Mouse (Mus musculus): ENCODE results near the gene Thsd4. TPM values are rescaled to one million over a fixed set of nuclear protein-coding genes. Genes with fewer than 3 reads are reported as not detected.

Gene Thsd4
- polyA plus RNA-seq, 1 experiment = 1.9 TPM

DNA sequence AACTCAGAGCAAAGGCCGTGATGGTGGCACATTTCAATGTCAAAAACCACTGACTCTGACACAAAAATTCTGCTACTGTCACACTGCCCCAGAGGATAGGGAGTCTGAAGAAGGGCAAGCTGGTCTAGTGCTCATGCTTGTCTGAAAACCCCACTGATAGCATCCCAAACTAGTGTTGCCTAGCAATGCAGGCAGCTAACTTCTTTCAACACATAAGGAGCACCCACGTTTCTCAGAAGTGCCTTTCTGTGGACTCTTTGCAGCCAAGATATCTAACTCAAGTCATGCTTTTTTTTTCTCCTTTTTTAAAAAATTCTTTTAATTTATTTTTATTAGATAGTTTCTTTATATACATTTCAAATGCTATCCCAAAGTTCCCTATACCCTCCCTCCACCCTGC lies 321.4 kb downstream of the Thsd4 start:
- no peak for TF ChIP-seq POLR2A (IDR thresholded peaks at IDR 0.05; ENCODE audit: insufficient read depth, low read length)
- TF ChIP-seq CTCF (IDR thresholded peaks at IDR 0.05; ENCODE audit: low read depth, low read length) = no peak
- TF ChIP-seq EP300 (IDR thresholded peaks at IDR 0.05; ENCODE audit: insufficient read depth, low read depth, low read length) = no peak
- no peaks in the 10 kb centered on the region for H3K4me1 ChIP-seq (ENCODE audit: control insufficient read depth, insufficient read depth, low read length)
- no peak overlapping the region for H3K9ac ChIP-seq (ENCODE audit: low read depth, poor library complexity, severe bottlenecking)
- no peak overlapping the region for H3K27ac ChIP-seq (ENCODE audit: insufficient read depth, low read length)
- no peaks in the 10 kb centered on the region for H3K27me3 ChIP-seq (ENCODE audit: control insufficient read depth, insufficient read depth, low read length, poor library complexity, severe bottlenecking)
- H3K9me3 ChIP-seq (replicated peaks; ENCODE audit: control insufficient read depth, insufficient read depth, low read length, poor library complexity, severe bottlenecking) = peaks cover 2% of the 10 kb centered on the region; the same call in 1 of the 2 replicates
- no peaks in the 10 kb centered on the region for H3K36me3 ChIP-seq (ENCODE audit: control insufficient read depth, insufficient read depth, low read length, poor library complexity, severe bottlenecking)
- H3K4me3 ChIP-seq (ENCODE audit: low read depth, low read length) = no peak overlapping the region

DNA sequence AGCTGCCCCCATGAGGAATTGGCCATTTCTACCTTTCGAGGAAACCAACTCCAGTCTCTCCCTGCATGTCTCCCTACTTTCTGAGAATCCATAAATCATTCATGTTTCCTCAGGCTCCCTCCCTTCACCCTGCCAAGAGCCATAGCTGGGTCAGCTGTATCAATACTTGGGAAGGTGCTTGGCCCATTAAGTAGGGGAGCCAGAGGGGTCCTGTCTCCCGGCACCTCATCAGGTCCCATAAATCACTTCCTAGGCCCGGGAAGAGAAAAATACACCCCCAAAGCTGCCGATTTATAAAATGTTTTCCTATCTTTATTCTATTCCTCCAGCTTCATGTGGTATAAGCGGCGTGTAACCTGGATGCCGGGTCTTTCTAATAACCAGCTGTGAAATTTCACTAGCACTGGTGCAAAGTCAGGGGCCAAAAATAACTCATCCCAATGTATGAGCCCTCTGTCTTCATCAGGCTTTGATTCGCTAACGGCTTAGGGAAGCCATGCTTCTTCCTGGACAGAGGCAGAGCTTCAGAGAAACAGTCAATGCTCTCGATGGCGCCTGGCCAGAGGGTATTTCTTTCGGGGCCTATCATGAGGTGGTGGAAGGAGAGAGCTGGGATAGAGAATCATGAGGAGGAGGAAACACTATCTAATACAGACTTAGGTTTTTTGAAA lies 323.2 kb downstream of the Thsd4 start:
- TF ChIP-seq CTCF (IDR thresholded peaks at IDR 0.05; ENCODE audit: low read depth, low read length) (no peak), EP300 (IDR thresholded peaks at IDR 0.05; ENCODE audit: insufficient read depth, low read depth, low read length) (no peak), POLR2A (IDR thresholded peaks at IDR 0.05; ENCODE audit: insufficient read depth, low read length) (no peak)
- Histone ChIP-seq H3K27ac (ENCODE audit: insufficient read depth, low read length) (no peak overlapping the region), H3K9me3 (replicated peaks; ENCODE audit: control insufficient read depth, insufficient read depth, low read length, poor library complexity, severe bottlenecking) (peaks cover 2% of the 10 kb centered on the region; the same call in 1 of the 2 replicates), H3K4me1 (ENCODE audit: control insufficient read depth, insufficient read depth, low read length) (no peaks in the 10 kb centered on the region), H3K36me3 (ENCODE audit: control insufficient read depth, insufficient read depth, low read length, poor library complexity, severe bottlenecking) (no peaks in the 10 kb centered on the region), H3K9ac (ENCODE audit: low read depth, poor library complexity, severe bottlenecking) (no peak overlapping the region), H3K4me3 (ENCODE audit: low read depth, low read length) (no peak overlapping the region), H3K27me3 (ENCODE audit: control insufficient read depth, insufficient read depth, low read length, poor library complexity, severe bottlenecking) (no peaks in the 10 kb centered on the region)

DNA sequence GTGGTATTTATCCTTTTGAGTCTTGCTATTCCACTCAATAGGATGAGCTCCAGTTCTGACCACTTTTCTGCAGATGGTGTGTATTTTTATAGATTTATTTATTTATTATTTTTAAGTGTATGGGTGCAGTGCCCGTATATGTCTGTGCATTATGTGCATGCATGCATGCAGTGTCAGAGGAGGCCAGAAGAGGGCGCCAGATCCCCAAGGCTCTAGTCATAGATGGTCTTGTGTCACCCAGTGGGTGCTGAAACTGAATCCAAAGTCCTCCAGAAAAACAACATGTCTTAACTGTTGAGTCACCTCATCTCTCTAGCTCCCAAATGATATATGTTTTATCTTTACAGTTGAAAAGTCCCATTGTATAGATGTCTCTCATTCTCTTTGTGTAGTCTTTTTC lies 326.3 kb downstream of the Thsd4 start:
- Histone ChIP-seq H3K4me1 (ENCODE audit: control insufficient read depth, insufficient read depth, low read length) (no peaks in the 10 kb centered on the region), H3K36me3 (ENCODE audit: control insufficient read depth, insufficient read depth, low read length, poor library complexity, severe bottlenecking) (no peaks in the 10 kb centered on the region), H3K27ac (ENCODE audit: insufficient read depth, low read length) (no peak overlapping the region), H3K27me3 (ENCODE audit: control insufficient read depth, insufficient read depth, low read length, poor library complexity, severe bottlenecking) (no peaks in the 10 kb centered on the region), H3K4me3 (ENCODE audit: low read depth, low read length) (no peak overlapping the region), H3K9ac (ENCODE audit: low read depth, poor library complexity, severe bottlenecking) (no peak overlapping the region), H3K9me3 (replicated peaks; ENCODE audit: control insufficient read depth, insufficient read depth, low read length, poor library complexity, severe bottlenecking) (peaks cover 2% of the 10 kb centered on the region; the same call in 1 of the 2 replicates)
- no peak for TF ChIP-seq POLR2A (IDR thresholded peaks at IDR 0.05; ENCODE audit: insufficient read depth, low read length)
- peak; percentile 47 for TF ChIP-seq CTCF (IDR thresholded peaks at IDR 0.05; ENCODE audit: low read depth, low read length)

DNA sequence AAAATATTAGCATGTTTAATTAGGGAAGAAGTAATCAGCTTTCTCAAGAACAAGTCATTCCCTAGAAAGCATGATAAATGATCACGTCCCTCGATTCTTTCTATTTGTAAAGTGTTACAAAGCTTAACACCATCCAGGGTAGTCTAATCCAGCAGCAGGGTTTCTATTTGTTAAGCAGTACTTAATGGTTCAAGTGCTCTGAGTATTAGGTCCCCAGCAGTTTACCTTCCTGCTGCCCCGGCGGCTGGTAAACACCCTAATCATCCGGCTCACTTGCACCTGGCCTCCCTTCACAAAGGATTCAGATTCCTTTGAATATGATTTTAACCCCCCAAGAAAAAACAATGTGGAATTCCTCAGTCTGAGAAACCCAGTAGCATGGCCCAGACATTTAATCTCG lies 326.9 kb downstream of the Thsd4 start:
- Histone ChIP-seq H3K4me3 (ENCODE audit: low read depth, low read length) (no peak overlapping the region), H3K9me3 (replicated peaks; ENCODE audit: control insufficient read depth, insufficient read depth, low read length, poor library complexity, severe bottlenecking) (peaks cover 2% of the 10 kb centered on the region; the same call in 1 of the 2 replicates), H3K9ac (ENCODE audit: low read depth, poor library complexity, severe bottlenecking) (no peak overlapping the region), H3K27me3 (ENCODE audit: control insufficient read depth, insufficient read depth, low read length, poor library complexity, severe bottlenecking) (no peaks in the 10 kb centered on the region), H3K27ac (ENCODE audit: insufficient read depth, low read length) (no peak overlapping the region), H3K36me3 (ENCODE audit: control insufficient read depth, insufficient read depth, low read length, poor library complexity, severe bottlenecking) (no peaks in the 10 kb centered on the region), H3K4me1 (ENCODE audit: control insufficient read depth, insufficient read depth, low read length) (no peaks in the 10 kb centered on the region)
- no peak for TF ChIP-seq POLR2A (IDR thresholded peaks at IDR 0.05; ENCODE audit: insufficient read depth, low read length)

DNA sequence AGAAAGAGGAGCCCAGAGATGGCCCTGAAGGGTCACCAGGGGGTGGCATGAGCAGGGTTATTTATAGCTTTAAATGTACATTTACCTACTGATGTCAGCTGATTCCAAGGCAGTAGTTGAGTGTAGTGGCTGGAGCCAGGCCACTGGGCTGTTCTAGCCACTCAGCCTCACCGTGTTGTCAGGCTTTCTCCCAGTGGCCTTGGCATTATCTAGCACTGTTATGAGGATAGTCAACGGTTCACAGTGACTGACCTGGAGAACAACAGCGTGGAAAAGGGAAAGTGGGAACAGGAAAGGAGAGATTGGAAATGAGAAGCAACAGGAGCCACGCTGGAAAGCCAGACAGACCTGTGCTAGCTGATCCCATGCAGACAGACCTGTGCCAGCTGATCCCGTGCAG lies 329.5 kb downstream of the Thsd4 start:
- Histone ChIP-seq H3K27me3 (ENCODE audit: control insufficient read depth, insufficient read depth, low read length, poor library complexity, severe bottlenecking) (no peaks in the 10 kb centered on the region), H3K9me3 (replicated peaks; ENCODE audit: control insufficient read depth, insufficient read depth, low read length, poor library complexity, severe bottlenecking) (peaks cover 2% of the 10 kb centered on the region; the same call in 1 of the 2 replicates), H3K4me3 (ENCODE audit: low read depth, low read length) (no peak overlapping the region), H3K36me3 (ENCODE audit: control insufficient read depth, insufficient read depth, low read length, poor library complexity, severe bottlenecking) (no peaks in the 10 kb centered on the region), H3K27ac (ENCODE audit: insufficient read depth, low read length) (no peak overlapping the region), H3K9ac (ENCODE audit: low read depth, poor library complexity, severe bottlenecking) (no peak overlapping the region), H3K4me1 (ENCODE audit: control insufficient read depth, insufficient read depth, low read length) (no peaks in the 10 kb centered on the region)
- TF ChIP-seq EP300 (IDR thresholded peaks at IDR 0.05; ENCODE audit: insufficient read depth, low read depth, low read length) = no peak
- no peak for TF ChIP-seq CTCF (IDR thresholded peaks at IDR 0.05; ENCODE audit: low read depth, low read length)
- TF ChIP-seq POLR2A (IDR thresholded peaks at IDR 0.05; ENCODE audit: insufficient read depth, low read length) = no peak

DNA sequence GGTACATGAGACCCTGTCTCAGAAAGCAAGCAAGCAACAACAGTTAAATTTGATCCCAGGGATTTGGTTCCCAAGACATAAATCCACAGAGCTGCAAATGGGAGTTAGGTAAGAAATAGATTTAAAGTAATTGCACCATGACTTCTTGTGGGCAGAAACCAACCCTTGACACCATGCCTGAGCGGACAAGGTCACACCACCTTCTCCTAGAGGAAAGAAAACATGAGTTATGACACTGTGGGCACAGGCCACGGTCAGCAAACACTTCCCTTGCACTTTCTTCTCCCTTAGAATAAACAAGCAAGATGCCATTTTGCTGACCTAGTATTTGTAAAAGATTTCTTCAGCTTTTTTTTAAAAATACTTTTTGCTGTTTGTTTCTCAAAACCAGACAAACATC lies 334.4 kb downstream of the Thsd4 start:
- H3K36me3 ChIP-seq (ENCODE audit: control insufficient read depth, insufficient read depth, low read length, poor library complexity, severe bottlenecking) = no peaks in the 10 kb centered on the region
- no peaks in the 10 kb centered on the region for H3K4me1 ChIP-seq (ENCODE audit: control insufficient read depth, insufficient read depth, low read length)
- no peak overlapping the region for H3K4me3 ChIP-seq (ENCODE audit: low read depth, low read length)
- no peak overlapping the region for H3K27ac ChIP-seq (ENCODE audit: insufficient read depth, low read length)
- no peak overlapping the region for H3K9ac ChIP-seq (ENCODE audit: low read depth, poor library complexity, severe bottlenecking)
- TF ChIP-seq CTCF (IDR thresholded peaks at IDR 0.05; ENCODE audit: low read depth, low read length) (no peak), POLR2A (IDR thresholded peaks at IDR 0.05; ENCODE audit: insufficient read depth, low read length) (no peak), EP300 (IDR thresholded peaks at IDR 0.05; ENCODE audit: insufficient read depth, low read depth, low read length) (no peak)
- no peaks in the 10 kb centered on the region for H3K27me3 ChIP-seq (ENCODE audit: control insufficient read depth, insufficient read depth, low read length, poor library complexity, severe bottlenecking)
- no peaks in the 10 kb centered on the region for H3K9me3 ChIP-seq (replicated peaks; ENCODE audit: control insufficient read depth, insufficient read depth, low read length, poor library complexity, severe bottlenecking)
